Mouse (Mus musculus) cerebellum, adult 2 months (tissue): ENCODE results near the gene Pip4k2b. TPM values are rescaled to one million over a fixed set of nuclear protein-coding genes. Genes with fewer than 3 reads are reported as not detected.

ENCODE experiments used
- DNase-seq, 2 experiments: peaks; one replicate each; pipeline ENCODE4 v3.0.0; 2021
- H3K27ac ChIP-seq: fragments of 200-500 bp; 2 replicates; pipeline ENCODE4 v1.5.1; 2012; ENCODE audit warnings: low read length, control low read depth, inconsistent platforms; ENCODE audit not compliant: insufficient read depth
- H3K27me3 ChIP-seq: fragments of 200-500 bp; 2 replicates; pipeline ENCODE4 v1.6.1; 2012; ENCODE audit warnings: inconsistent platforms, mild to moderate bottlenecking, low read length, moderate library complexity; ENCODE audit not compliant: control insufficient read depth, insufficient read depth
- H3K4me1 ChIP-seq: fragments of 200-500 bp; 2 replicates; pipeline ENCODE4 v1.6.1; 2011; ENCODE audit warnings: low read length; ENCODE audit not compliant: control insufficient read depth, insufficient read depth
- H3K4me3 ChIP-seq: fragments of 200-500 bp; replicated peaks from 2 replicates; pipeline ENCODE3; 2011; ENCODE audit warnings: mild to moderate bottlenecking, low read depth, low read length, control low read depth; ENCODE audit not compliant: insufficient read depth
- CTCF ChIP-seq: fragments of 200-500 bp; IDR thresholded peaks from 2 replicates; pipeline ENCODE4 v1.5.1; 2011; ENCODE audit warnings: low read depth, mild to moderate bottlenecking, control low read depth, low read length, moderate library complexity, borderline replicate concordance; ENCODE audit not compliant: insufficient read depth
- POLR2A ChIP-seq: fragments of 200-500 bp; IDR thresholded peaks from 2 replicates; pipeline ENCODE4 v1.6.1; 2011; ENCODE audit warnings: low read length, control low read depth, borderline replicate concordance; ENCODE audit not compliant: insufficient read depth
- WGBS: fragments of 180-500 bp; shearing (Covaris S2); methylation state at CpG from one replicate; pipeline ENCODE4 v1.1.7; 2018; 5-methylcytosine and 5-hydroxymethylcytosine counted together
- polyA plus RNA-seq: library from polyadenylated mRNA; depleted of rRNA; stranded (reverse); fragments of >200 nt; gene quantifications from 2 replicates; pipeline ENCODE4 v1.2.3, GENCODE M21; 2012

The Pip4k2b gene
- polyA plus RNA-seq, 1 experiment: 49.5 TPM

DNA sequence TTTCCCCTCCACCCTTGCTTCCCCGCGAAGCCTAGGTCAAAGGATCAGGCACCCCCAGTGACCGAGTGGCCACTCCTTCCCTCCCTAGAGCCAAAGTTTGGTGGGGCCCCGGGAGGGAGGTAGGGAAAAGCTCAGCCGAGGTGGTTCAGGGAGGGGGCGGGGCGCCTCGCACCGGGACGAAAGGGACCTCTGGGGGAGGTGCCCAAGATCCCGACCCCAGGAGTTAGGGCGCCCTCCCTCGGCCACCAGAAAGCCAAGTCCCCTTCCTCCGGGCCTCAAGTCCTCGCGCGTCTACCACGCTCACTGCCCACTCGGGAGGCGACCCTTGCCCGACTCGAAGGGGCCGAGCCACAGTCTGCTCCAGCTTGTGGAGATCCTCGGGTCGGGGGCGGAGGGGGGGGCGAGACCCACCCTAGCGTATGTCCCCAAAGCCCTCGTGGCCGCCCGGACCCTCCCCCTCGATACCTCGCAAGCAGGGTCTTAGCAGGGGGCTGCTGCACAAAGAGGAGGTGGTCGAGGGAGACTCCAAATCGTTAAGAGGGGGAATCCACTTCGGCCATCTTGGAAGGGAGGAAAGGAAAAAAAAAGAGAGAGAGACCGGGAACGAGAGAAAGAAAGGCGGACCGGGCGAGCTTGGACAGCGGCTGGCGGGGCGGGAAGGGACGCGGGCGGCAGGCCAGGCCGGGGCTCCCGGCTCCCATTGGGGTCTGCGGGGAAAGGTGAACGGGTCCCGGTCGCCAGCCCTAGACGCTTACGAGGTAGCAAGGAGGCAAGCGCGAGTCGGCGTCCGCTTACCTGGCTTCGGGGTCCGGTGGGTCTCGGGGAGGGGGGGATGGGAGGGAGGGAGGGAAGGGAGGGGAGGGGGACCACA lies 45.5 kb downstream of the Pip4k2b start:
- H3K4me1 ChIP-seq: peaks cover 13% of the 10 kb centered on the region
- under 1% methylated on average over 63 of the region's 63 CpGs for WGBS
- TF ChIP-seq CTCF (no peak; the same call in 1 of the 2 replicates), POLR2A (no peak)
- H3K27me3 ChIP-seq: no peaks in the 10 kb centered on the region
- H3K27ac ChIP-seq: no peak overlapping the region
- peak overlapping the region; percentile 92 for H3K4me3 ChIP-seq
- peak; percentile 66 to 69 for DNase-seq

- H3K4me3 ChIP-seq: peak overlapping the region; percentile 92
- no peak for DNase-seq
- peaks cover 13% of the 10 kb centered on the region for H3K4me1 ChIP-seq
- H3K27ac ChIP-seq: no peak overlapping the region
- no peak for TF ChIP-seq CTCF
- no peak for TF ChIP-seq POLR2A
- H3K27me3 ChIP-seq: no peaks in the 10 kb centered on the region
- 9% methylated on average over 14 of the region's 14 CpGs for WGBS
These were observed 46.5 kb downstream of the Pip4k2b start for GRCm38 (mm10) chr11:97697891-97698529.

DNA sequence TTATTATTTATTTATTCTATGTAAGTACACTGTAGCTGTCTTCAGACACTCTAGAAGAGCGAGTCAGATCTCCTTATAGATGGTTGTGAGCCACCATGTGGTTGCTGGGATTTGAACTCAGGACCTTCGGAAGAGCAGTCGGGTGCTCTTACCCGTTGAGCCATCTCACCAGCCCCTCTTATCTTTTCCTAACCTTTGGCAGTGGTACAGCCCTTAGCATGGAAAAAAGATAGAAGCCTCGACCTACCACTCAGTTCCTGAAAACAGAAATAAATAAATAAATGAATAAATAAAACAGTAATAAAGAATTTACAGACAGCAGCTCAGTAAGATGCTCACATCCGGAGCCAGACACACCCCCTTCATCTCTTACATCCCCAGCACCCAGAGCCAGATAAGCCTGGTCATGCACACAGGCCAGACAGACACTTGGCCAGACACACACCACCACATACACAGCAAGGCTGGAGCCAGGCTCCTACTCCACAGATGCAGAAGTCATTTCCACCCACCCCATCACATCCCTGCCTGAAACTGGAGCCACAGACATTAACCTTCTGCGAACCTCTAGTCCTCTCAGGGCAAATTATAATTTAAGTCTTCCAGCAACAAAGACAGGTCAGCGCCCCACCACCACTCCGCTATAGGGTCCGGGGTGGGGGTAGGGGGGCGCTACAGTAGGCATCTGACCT lies 47.2 kb downstream of the Pip4k2b start:
- no peak for DNase-seq
- H3K27me3 ChIP-seq: no peaks in the 10 kb centered on the region
- 61% methylated on average over 11 of the region's 11 CpGs for WGBS
- no peak overlapping the region for H3K27ac ChIP-seq
- H3K4me1 ChIP-seq: peaks cover 13% of the 10 kb centered on the region
- H3K4me3 ChIP-seq: no peak overlapping the region
- no peak for TF ChIP-seq CTCF
- TF ChIP-seq POLR2A: no peak

DNA sequence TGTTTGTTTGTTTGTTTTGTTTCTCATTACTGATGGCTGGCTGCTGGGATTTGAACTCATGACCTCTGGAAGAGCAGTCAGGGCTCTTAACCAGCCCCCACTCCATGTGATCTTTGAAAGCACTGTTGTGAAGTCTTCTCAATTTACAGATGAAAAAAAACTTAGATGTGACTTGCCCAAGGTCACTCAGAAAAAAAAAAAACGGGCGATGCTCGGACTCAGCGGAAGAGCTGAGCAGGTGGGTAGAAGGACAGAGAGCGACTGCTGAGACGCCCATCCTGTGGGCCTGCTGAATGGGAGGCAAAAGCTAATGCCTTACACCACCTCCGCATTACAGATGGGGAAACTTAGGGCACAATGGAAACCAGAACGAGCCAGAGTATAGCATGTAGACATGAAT lies 47.8 kb downstream of the Pip4k2b start:
- TF ChIP-seq POLR2A (no peak), CTCF (no peak)
- no peak overlapping the region for H3K27ac ChIP-seq
- H3K4me1 ChIP-seq: peaks cover 13% of the 10 kb centered on the region
- no peaks in the 10 kb centered on the region for H3K27me3 ChIP-seq
- H3K4me3 ChIP-seq: no peak overlapping the region
- DNase-seq: no peak
- WGBS: 83% methylated on average over 8 of the region's 8 CpGs

DNA sequence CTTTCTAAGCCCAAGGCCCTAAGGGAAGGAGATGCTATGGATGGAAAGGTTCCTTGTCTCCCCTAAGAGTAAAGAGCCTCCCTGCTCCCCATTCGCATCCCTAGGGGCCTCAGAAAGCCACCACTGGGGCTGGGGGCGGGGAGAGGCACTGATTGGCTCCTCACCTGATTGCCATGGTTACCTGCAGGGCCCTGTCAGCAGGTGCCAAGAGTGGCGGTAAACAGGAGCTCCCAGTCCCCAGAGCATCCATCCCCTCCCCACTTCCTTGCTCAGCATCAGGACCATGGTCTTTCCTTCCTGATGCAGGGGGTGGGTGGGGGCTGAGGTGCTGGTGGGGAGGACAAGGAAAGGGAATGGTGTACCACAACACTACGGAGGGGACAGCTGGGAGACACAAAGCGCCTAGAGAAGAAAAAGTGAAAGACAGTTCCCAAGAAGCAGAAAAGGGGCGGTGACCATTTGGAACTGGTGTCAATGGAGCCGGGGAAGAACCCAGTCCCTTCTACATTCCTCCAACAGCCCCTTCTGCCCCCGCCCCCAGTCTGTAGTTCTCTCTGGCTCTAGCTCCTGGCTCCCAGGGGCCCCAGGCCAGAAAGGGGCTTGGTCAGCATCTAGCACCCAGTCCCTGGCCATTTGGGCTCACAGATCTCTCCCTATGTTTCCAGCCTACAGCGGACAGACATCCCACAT lies 48.6 kb downstream of the Pip4k2b start:
- DNase-seq: no peak
- TF ChIP-seq POLR2A (no peak), CTCF (no peak)
- Histone ChIP-seq H3K4me1 (peaks cover 13% of the 10 kb centered on the region), H3K27ac (no peak overlapping the region), H3K4me3 (no peak overlapping the region), H3K27me3 (no peaks in the 10 kb centered on the region)
- WGBS: 40% methylated on average over 9 of the region's 9 CpGs

DNA sequence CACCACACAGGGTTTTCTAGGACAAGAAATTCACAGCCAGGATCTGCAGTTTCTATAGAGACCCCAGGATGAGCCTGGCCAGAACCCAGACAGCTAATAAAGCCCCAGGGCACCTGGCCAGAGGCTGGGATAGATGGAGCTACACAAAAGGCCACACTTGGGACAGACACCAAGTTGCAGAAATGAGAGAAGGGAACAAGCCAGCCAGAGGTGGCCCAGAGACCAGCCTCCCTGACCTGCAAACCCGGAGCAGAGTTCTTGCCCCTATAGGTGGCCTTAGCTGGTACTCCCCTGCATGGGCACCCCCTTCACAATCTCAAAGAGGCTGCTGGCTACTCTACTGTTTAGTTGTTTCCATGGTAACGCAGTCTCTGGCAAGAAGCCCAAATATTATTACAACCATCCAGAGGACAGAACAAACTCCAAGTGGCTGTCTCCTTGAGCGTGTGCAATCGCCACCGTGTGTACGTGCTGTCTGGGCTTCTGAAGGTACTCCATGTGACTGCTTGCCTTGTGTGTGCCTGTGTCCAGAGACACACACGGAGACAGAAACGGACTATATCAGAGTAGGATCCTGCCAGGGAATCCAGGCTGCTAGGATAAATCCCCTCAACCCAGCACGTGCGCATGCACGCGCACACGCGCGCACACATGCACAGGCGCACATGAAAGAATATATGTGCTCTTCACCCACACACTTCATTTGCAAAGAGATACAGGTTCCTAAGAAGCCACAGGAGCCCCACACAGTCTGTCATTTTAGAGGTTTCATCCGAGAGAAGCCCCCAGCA lies 49.4 kb downstream of the Pip4k2b start:
- peak in 1 of 2 experiments; percentile 42 for DNase-seq
- TF ChIP-seq CTCF: no peak
- TF ChIP-seq POLR2A: no peak
- H3K4me3 ChIP-seq: no peak overlapping the region
- peaks cover 13% of the 10 kb centered on the region for H3K4me1 ChIP-seq
- no peak overlapping the region for H3K27ac ChIP-seq
- H3K27me3 ChIP-seq: no peaks in the 10 kb centered on the region
- WGBS: 29% methylated on average over 17 of the region's 17 CpGs

GRCm38 (mm10) chr11:97694435-97694834 lies 50.1 kb downstream of the Pip4k2b start:
- no peak overlapping the region for H3K4me3 ChIP-seq
- H3K4me1 ChIP-seq: peaks cover 13% of the 10 kb centered on the region
- TF ChIP-seq CTCF (no peak), POLR2A (no peak)
- WGBS: 24% methylated on average over 4 of the region's 4 CpGs
- no peaks in the 10 kb centered on the region for H3K27me3 ChIP-seq
- DNase-seq: no peak
- no peak overlapping the region for H3K27ac ChIP-seq
